Mouse (Mus musculus): ENCODE data around the gene Syt9. TPM values are rescaled to one million over a fixed set of nuclear protein-coding genes. Genes with fewer than 3 reads are reported as not detected.
A peak's percentile ranks its signal among the peaks of the same experiment; 100 is the strongest.

Syt9 gene
- 6.1 and 6.9 TPM in 2 replicates for polyA plus RNA-seq (2014; fragmentation: Nextera tagmentation; extraction: Ambion mirVana)

GRCm38 (mm10) chr7:107370232-107371125 lies at the start of gene Syt9:
Gene Syt9 (plus strand): TSS chr7:107370728.
- peak; percentile 92 for ATAC-seq (replicated peaks; ENCODE audit: low FRiP score, low TSS enrichment, low read depth)
- Histone ChIP-seq H3K9me3 (ENCODE audit: control insufficient read depth, low read length) (no peaks in the 10 kb centered on the region), H3K4me3 (ENCODE audit: low read depth, low read length) (peak within 1 kb of the TSS; percentile 41), H3K4me1 (replicated peaks; ENCODE audit: control insufficient read depth, insufficient read depth, low read length) (peaks cover 3% of the 10 kb centered on the region; the same call in 1 of the 2 replicates), H3K4me2 (ENCODE audit: low read length) (peak within 1 kb of the TSS; percentile 83), H3K27ac (ENCODE audit: low read depth) (no peak within 1 kb of the TSS), H3K27me3 (replicated peaks; ENCODE audit: control insufficient read depth, insufficient read depth, low read length) (peaks cover 35% of the 10 kb centered on the region), H3K36me3 (ENCODE audit: control insufficient read depth, insufficient read depth, low read length) (no peaks in the 10 kb centered on the region), H3K9ac (ENCODE audit: low read length) (peak within 1 kb of the TSS; percentile 54)
- under 1% methylated on average over 66 of the region's 102 CpGs for WGBS
- peak; percentile 76 for DNase-seq (ENCODE audit: low spot score)

GRCm38 (mm10) chr7:107339013-107339412 lies 31.5 kb upstream of the Syt9 start:
- H3K27ac ChIP-seq (ENCODE audit: low read depth), result no peak overlapping the region
- no peak for DNase-seq (ENCODE audit: low spot score)
- H3K4me2 ChIP-seq (ENCODE audit: low read length), result no peak overlapping the region
- no peaks in the 10 kb centered on the region for H3K9me3 ChIP-seq (ENCODE audit: control insufficient read depth, low read length)
- no peak overlapping the region for H3K4me3 ChIP-seq (ENCODE audit: low read depth, low read length)
- no peaks in the 10 kb centered on the region for H3K27me3 ChIP-seq (replicated peaks; ENCODE audit: control insufficient read depth, insufficient read depth, low read length)
- no peak overlapping the region for H3K9ac ChIP-seq (ENCODE audit: low read length)
- 88% methylated on average over 5 of the region's 5 CpGs for WGBS
- H3K4me1 ChIP-seq (replicated peaks; ENCODE audit: control insufficient read depth, insufficient read depth, low read length), result no peaks in the 10 kb centered on the region
- no peak for ATAC-seq (replicated peaks; ENCODE audit: low FRiP score, low TSS enrichment, low read depth)
- H3K36me3 ChIP-seq (ENCODE audit: control insufficient read depth, insufficient read depth, low read length), result no peaks in the 10 kb centered on the region

- no peak overlapping the region for H3K4me3 ChIP-seq (ENCODE audit: low read depth, low read length)
- no peak overlapping the region for H3K27ac ChIP-seq (ENCODE audit: low read depth)
- H3K9me3 ChIP-seq (ENCODE audit: control insufficient read depth, low read length), result no peaks in the 10 kb centered on the region
- ATAC-seq (replicated peaks; ENCODE audit: low FRiP score, low TSS enrichment, low read depth), result no peak
- H3K9ac ChIP-seq (ENCODE audit: low read length), result no peak overlapping the region
- H3K36me3 ChIP-seq (ENCODE audit: control insufficient read depth, insufficient read depth, low read length), result no peaks in the 10 kb centered on the region
- no peak overlapping the region for H3K4me2 ChIP-seq (ENCODE audit: low read length)
- WGBS, result 57% methylated on average over 3 of the region's 3 CpGs
- H3K4me1 ChIP-seq (replicated peaks; ENCODE audit: control insufficient read depth, insufficient read depth, low read length), result no peaks in the 10 kb centered on the region
- H3K27me3 ChIP-seq (replicated peaks; ENCODE audit: control insufficient read depth, insufficient read depth, low read length), result no peaks in the 10 kb centered on the region
- DNase-seq (ENCODE audit: low spot score), result no peak
Measured at GRCm38 (mm10) chr7:107339560-107340057, 30.9 kb upstream of the Syt9 start.

DNA sequence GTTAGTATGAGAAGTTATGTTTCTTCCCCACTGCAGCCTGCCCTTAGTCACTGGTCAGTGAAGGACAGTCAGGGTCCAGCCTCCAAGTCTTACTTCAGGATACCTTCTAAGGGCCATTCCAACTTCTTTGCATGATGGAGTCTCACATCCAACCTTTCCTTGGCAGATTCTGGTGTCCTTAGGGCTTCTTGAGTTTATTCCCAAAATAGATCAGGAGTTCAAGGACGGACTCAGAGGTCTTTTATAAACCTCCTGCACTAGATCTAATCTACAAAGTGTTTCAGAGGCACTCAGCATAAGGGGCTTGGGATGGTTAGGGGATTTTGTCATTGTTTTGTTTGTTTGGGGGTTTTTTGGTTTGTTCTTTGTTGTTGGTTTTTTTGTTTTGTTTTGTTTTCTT lies 30.3 kb upstream of the Syt9 start:
- Histone ChIP-seq H3K4me2 (ENCODE audit: low read length) (no peak overlapping the region), H3K27me3 (replicated peaks; ENCODE audit: control insufficient read depth, insufficient read depth, low read length) (no peaks in the 10 kb centered on the region), H3K4me3 (ENCODE audit: low read depth, low read length) (no peak overlapping the region), H3K9ac (ENCODE audit: low read length) (no peak overlapping the region), H3K4me1 (replicated peaks; ENCODE audit: control insufficient read depth, insufficient read depth, low read length) (no peaks in the 10 kb centered on the region), H3K9me3 (ENCODE audit: control insufficient read depth, low read length) (no peaks in the 10 kb centered on the region), H3K27ac (ENCODE audit: low read depth) (no peak overlapping the region), H3K36me3 (ENCODE audit: control insufficient read depth, insufficient read depth, low read length) (no peaks in the 10 kb centered on the region)
- no peak for ATAC-seq (replicated peaks; ENCODE audit: low FRiP score, low TSS enrichment, low read depth)
- DNase-seq (ENCODE audit: low spot score), result no peak
- 56% methylated on average over 1 of the region's 1 CpGs for WGBS

GRCm38 (mm10) chr7:107341519-107342190 lies 28.9 kb upstream of the Syt9 start:
- Histone ChIP-seq H3K9me3 (ENCODE audit: control insufficient read depth, low read length) (no peaks in the 10 kb centered on the region), H3K4me3 (ENCODE audit: low read depth, low read length) (no peak overlapping the region), H3K27ac (ENCODE audit: low read depth) (no peak overlapping the region), H3K4me1 (replicated peaks; ENCODE audit: control insufficient read depth, insufficient read depth, low read length) (no peaks in the 10 kb centered on the region), H3K27me3 (replicated peaks; ENCODE audit: control insufficient read depth, insufficient read depth, low read length) (no peaks in the 10 kb centered on the region), H3K9ac (ENCODE audit: low read length) (no peak overlapping the region), H3K36me3 (ENCODE audit: control insufficient read depth, insufficient read depth, low read length) (no peaks in the 10 kb centered on the region), H3K4me2 (ENCODE audit: low read length) (no peak overlapping the region)
- ATAC-seq (replicated peaks; ENCODE audit: low FRiP score, low TSS enrichment, low read depth), result no peak
- WGBS, result 60% methylated on average over 8 of the region's 8 CpGs
- no peak for DNase-seq (ENCODE audit: low spot score)

GRCm38 (mm10) chr7:107349201-107349600 lies 21.3 kb upstream of the Syt9 start:
- H3K36me3 ChIP-seq (ENCODE audit: control insufficient read depth, insufficient read depth, low read length), result no peaks in the 10 kb centered on the region
- H3K4me1 ChIP-seq (replicated peaks; ENCODE audit: control insufficient read depth, insufficient read depth, low read length), result no peaks in the 10 kb centered on the region
- H3K4me2 ChIP-seq (ENCODE audit: low read length), result no peak overlapping the region
- WGBS, result 83% methylated on average over 1 of the region's 1 CpGs
- no peak for ATAC-seq (replicated peaks; ENCODE audit: low FRiP score, low TSS enrichment, low read depth)
- H3K27me3 ChIP-seq (replicated peaks; ENCODE audit: control insufficient read depth, insufficient read depth, low read length), result no peaks in the 10 kb centered on the region
- H3K27ac ChIP-seq (ENCODE audit: low read depth), result no peak overlapping the region
- DNase-seq (ENCODE audit: low spot score), result no peak
- H3K9me3 ChIP-seq (ENCODE audit: control insufficient read depth, low read length), result no peaks in the 10 kb centered on the region
- H3K4me3 ChIP-seq (ENCODE audit: low read depth, low read length), result no peak overlapping the region
- no peak overlapping the region for H3K9ac ChIP-seq (ENCODE audit: low read length)

DNA sequence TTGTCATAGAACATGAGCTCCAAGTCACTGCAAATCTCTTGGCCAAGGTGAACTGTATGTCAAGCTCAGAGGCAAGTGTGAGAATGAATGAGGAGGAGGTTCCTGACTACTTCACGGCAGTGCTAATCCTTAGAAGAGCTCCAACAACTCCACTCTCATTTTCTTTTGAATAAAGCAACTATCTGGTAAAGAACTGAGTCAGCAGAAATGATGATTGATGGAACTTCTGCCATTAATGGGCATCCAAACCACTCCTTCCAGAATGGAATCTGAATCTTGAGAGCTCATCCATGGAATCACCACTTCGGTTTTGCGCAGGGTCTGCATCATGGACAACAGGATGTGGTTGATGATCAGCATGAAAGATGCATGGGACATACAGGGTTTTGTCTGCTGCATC lies 8.4 kb upstream of the Syt9 start:
- H3K9me3 ChIP-seq (ENCODE audit: control insufficient read depth, low read length), result no peaks in the 10 kb centered on the region
- no peak overlapping the region for H3K9ac ChIP-seq (ENCODE audit: low read length)
- DNase-seq (ENCODE audit: low spot score) (no peak), ATAC-seq (replicated peaks; ENCODE audit: low FRiP score, low TSS enrichment, low read depth) (no peak)
- no peak overlapping the region for H3K4me2 ChIP-seq (ENCODE audit: low read length)
- 89% methylated on average over 3 of the region's 3 CpGs for WGBS
- H3K27me3 ChIP-seq (replicated peaks; ENCODE audit: control insufficient read depth, insufficient read depth, low read length), result no peaks in the 10 kb centered on the region
- H3K4me1 ChIP-seq (replicated peaks; ENCODE audit: control insufficient read depth, insufficient read depth, low read length), result no peaks in the 10 kb centered on the region
- H3K4me3 ChIP-seq (ENCODE audit: low read depth, low read length), result no peak overlapping the region
- no peak overlapping the region for H3K27ac ChIP-seq (ENCODE audit: low read depth)
- no peaks in the 10 kb centered on the region for H3K36me3 ChIP-seq (ENCODE audit: control insufficient read depth, insufficient read depth, low read length)

DNA sequence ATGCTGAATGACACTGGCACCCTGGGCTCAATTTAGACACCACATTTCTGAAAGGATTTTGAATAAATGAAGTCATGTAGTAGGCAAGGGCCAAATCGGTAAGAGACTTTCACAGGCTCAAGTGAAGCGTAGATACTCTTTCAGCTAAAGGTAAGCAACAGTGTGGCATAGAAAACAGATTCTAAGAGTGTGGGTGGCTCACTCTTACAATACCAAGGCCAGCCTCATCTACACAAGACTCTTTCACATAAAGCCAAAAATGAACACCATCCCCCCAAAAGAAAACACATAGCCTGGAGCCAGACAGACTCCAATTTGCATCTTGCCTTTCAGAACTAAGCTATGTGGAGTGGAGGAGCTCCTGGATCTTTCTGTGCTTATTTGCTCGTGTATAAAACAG lies 7.9 kb upstream of the Syt9 start:
- Histone ChIP-seq H3K4me1 (replicated peaks; ENCODE audit: control insufficient read depth, insufficient read depth, low read length) (no peaks in the 10 kb centered on the region), H3K27me3 (replicated peaks; ENCODE audit: control insufficient read depth, insufficient read depth, low read length) (no peaks in the 10 kb centered on the region), H3K9me3 (ENCODE audit: control insufficient read depth, low read length) (no peaks in the 10 kb centered on the region), H3K4me2 (ENCODE audit: low read length) (no peak overlapping the region), H3K27ac (ENCODE audit: low read depth) (no peak overlapping the region), H3K9ac (ENCODE audit: low read length) (no peak overlapping the region), H3K4me3 (ENCODE audit: low read depth, low read length) (no peak overlapping the region), H3K36me3 (ENCODE audit: control insufficient read depth, insufficient read depth, low read length) (no peaks in the 10 kb centered on the region)
- WGBS, result 79% methylated on average over 3 of the region's 3 CpGs
- no peak for ATAC-seq (replicated peaks; ENCODE audit: low FRiP score, low TSS enrichment, low read depth)
- DNase-seq (ENCODE audit: low spot score), result no peak
